Mouse (Mus musculus): Measurements from ENCODE around the gene Sdr9c7.

- TF ChIP-seq POLR2A (IDR thresholded peaks at IDR 0.05; ENCODE audit: extremely low read depth, insufficient read depth, low read length), result no peak
- TF ChIP-seq CTCF (IDR thresholded peaks at IDR 0.05; ENCODE audit: extremely low read depth, insufficient read depth, low read length), result no peak
These were observed 51.3 kb downstream of the Sdr9c7 start for GRCm38 (mm10) chr10:127949596-127950130.

Measured in cortical plate, adult 2 months (tissue).